Mouse (Mus musculus) heart, postnatal 10 days (tissue): Measurements from ENCODE around the gene Ccdc85b. TPM values are rescaled to one million over a fixed set of nuclear protein-coding genes. Genes with fewer than 3 reads are reported as not detected.
A peak's percentile ranks its signal among the peaks of the same experiment; 100 is the strongest.

Experiments
- DNase-seq, 2 experiments: peaks; one replicate each; pipeline ENCODE4 v3.0.0; 2021
- intact Hi-C: fragments of 180-260 bp; cut with DNase I; formaldehyde crosslinking; loops from one replicate; pipeline ENCODE4 v1.15.1; 2025
- total RNA-seq, 2 experiments: library from RNA; stranded (reverse); gene quantifications; 2 replicates each; pipeline ENCODE4 v1.2.3; 2021

The Ccdc85b gene
- total RNA-seq, 2 experiments from 2014 or later: 12.5 to 14.5 TPM

GRCm38 (mm10) chr19:5408057-5409001 is 49.4 kb downstream of the Ccdc85b start:
- DNase-seq: peak; percentile 56 to 61

GRCm38 (mm10) chr19:5407133-5407532 is 50.6 kb downstream of the Ccdc85b start:
- intact Hi-C loops: loop anchor here (2.0 kb wide), 1 partner anchor 22 kb away; no protein-coding TSS in a partner anchor
- peak; percentile 62 to 74 for DNase-seq

More at GRCm38 (mm10) chr19:5408057-5409001, 49.4 kb downstream of the Ccdc85b start:
- intact Hi-C loops: no loop called here

DNA sequence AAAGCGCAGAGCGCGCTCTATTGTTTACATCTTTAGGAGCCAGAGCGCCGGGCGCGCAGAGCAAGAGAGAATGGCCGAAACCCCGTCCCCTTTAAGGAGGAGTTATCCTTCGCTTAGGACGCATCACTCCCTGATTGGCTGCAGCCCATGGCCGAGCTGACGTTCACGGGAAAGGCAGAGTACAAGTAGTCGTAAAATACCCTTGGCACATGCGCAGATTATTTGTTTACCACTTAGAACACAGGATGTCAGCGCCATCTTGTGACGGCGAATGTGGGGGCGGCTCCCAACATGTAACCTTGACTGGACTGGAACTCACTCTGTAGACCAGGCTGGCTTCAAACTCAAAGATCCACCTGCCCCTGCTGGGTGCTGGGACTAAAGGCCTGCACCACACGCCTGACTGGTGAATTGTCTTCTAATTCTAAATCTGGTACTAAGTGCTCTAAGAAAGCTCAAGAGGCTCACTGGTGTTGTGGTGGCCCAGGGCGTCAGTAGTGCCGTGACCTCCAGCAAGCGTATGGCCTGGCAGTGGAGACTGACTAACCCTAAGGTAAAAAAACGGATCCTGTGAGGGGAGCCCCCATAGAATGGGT is 51.1 kb downstream of the Ccdc85b start:
- DNase-seq: peak in 1 of 2 experiments; percentile 58
- intact Hi-C loops: loop anchor here (2.0 kb wide), 1 partner anchor 22 kb away; no protein-coding TSS in a partner anchor

- no peak for DNase-seq
- intact Hi-C loops: loop anchor here (2.0 kb wide), 1 partner anchor 23 kb away; no protein-coding TSS in a partner anchor
Measured at GRCm38 (mm10) chr19:5405924-5406323, 51.8 kb downstream of the Ccdc85b start.

Other genes with a start within 250 kb of the Ccdc85b start
- gene Pacs1, start 184.8 kb downstream of the Ccdc85b start, total RNA-seq: 10 to 100 TPM; 24.5 to 27.8 TPM
- gene Sf3b2, start 162.4 kb downstream of the Ccdc85b start, total RNA-seq: 100 to 1,000 TPM; 129 to 136 TPM
- 10 to 100 TPM in 1 of 2 experiments, 1 to 10 TPM in 1; 9.4 to 14.6 TPM for gene Gal3st3, start 159.6 kb downstream of the Ccdc85b start, total RNA-seq
- gene Catsper1, start 122.2 kb downstream of the Ccdc85b start, total RNA-seq: not detected
- gene Cst6, start 108.3 kb downstream of the Ccdc85b start, total RNA-seq: 1 to 10 TPM; 2.6 to 3.1 TPM
- gene Eif1ad, start 91.2 kb downstream of the Ccdc85b start, total RNA-seq: 10 to 100 TPM; 26.4 to 28.8 TPM
- gene Banf1, start 90.7 kb downstream of the Ccdc85b start, total RNA-seq: 100 to 1,000 TPM; 173 to 178 TPM
- gene Sart1, start 69.2 kb downstream of the Ccdc85b start, total RNA-seq: 10 to 100 TPM; 47.7 to 50.7 TPM
- gene Tsga10ip, start 55.4 kb downstream of the Ccdc85b start, total RNA-seq: not detected
- 100 to 1,000 TPM; 240 to 260 TPM for gene Drap1, start 32.9 kb downstream of the Ccdc85b start, total RNA-seq
- 10 to 100 TPM; 40.3 to 43.8 TPM for gene AI837181, start 32.8 kb downstream of the Ccdc85b start, total RNA-seq
- gene Fosl1, start 10.3 kb downstream of the Ccdc85b start, total RNA-seq: not detected
- gene Fibp, start 2.7 kb upstream of the Ccdc85b start, total RNA-seq: 10 to 100 TPM; 90.2 to 91.5 TPM
- under 1 TPM; 0.41 to 0.45 TPM for gene Ctsw, start 10.6 kb upstream of the Ccdc85b start, total RNA-seq
- gene Efemp2, start 16.1 kb upstream of the Ccdc85b start, total RNA-seq: 10 to 100 TPM; 28.6 to 32.7 TPM
- 10 to 100 TPM; 24.3 to 25.5 TPM for gene Mus81, start 30.5 kb upstream of the Ccdc85b start, total RNA-seq
- 100 to 1,000 TPM; 497 to 519 TPM for gene Cfl1, start 32.6 kb upstream of the Ccdc85b start, total RNA-seq
- gene 1700020D05Rik, start 45.9 kb upstream of the Ccdc85b start, total RNA-seq: 1 to 10 TPM in 1 of 2 experiments, under 1 TPM in 1; 0.69 to 1.2 TPM
- 1 to 10 TPM; 6.1 to 7.7 TPM for gene Snx32, start 52.6 kb upstream of the Ccdc85b start, total RNA-seq
- gene Ovol1, start 102.8 kb upstream of the Ccdc85b start, total RNA-seq: not detected
- 1 to 10 TPM; 4.1 to 4.5 TPM for gene Ap5b1, start 110.1 kb upstream of the Ccdc85b start, total RNA-seq
- 10 to 100 TPM; 63.6 to 76.0 TPM for gene Rnaseh2c, start 144.0 kb upstream of the Ccdc85b start, total RNA-seq
- gene Kat5, start 152.3 kb upstream of the Ccdc85b start, total RNA-seq: 10 to 100 TPM; 34.2 to 43.5 TPM
- gene Rela, start 179.6 kb upstream of the Ccdc85b start, total RNA-seq: 10 to 100 TPM; 32.6 to 38.2 TPM
- gene Sipa1, start 205.8 kb upstream of the Ccdc85b start, total RNA-seq: 10 to 100 TPM; 44.2 to 49.6 TPM
- 10 to 100 TPM; 41.3 to 47.8 TPM for gene Map3k11, start 230.8 kb upstream of the Ccdc85b start, total RNA-seq
- gene Pcnx3, start 231.0 kb upstream of the Ccdc85b start, total RNA-seq: 10 to 100 TPM; 34.7 to 37.9 TPM
- gene Kcnk7, start 246.5 kb upstream of the Ccdc85b start, total RNA-seq: not detected